Mouse (Mus musculus): ENCODE results near the gene Pcp2. TPM values are rescaled to one million over a fixed set of nuclear protein-coding genes. Genes with fewer than 3 reads are reported as not detected.
A peak's percentile ranks its signal among the peaks of the same experiment; 100 is the strongest.

Gene Pcp2
- total and polyA plus RNA-seq, 2 experiments from 2014 or later: not detected

- peak; percentile 25 for DNase-seq (ENCODE audit: low spot score)
- Histone ChIP-seq H3K27ac (ENCODE audit: low read depth) (no peak within 1 kb of the TSS), H3K27me3 (ENCODE audit: control insufficient read depth, insufficient read depth, low read length) (no peaks in the 10 kb centered on the region), H3K4me1 (ENCODE audit: control insufficient read depth, insufficient read depth) (0 out of 2 replicates have a peak, but pooled peaks cover 7% of the 10 kb centered on the region), H3K4me2 (ENCODE audit: low read depth, low read length) (peak within 1 kb of the TSS; percentile 76), H3K9me3 (replicated peaks; ENCODE audit: control insufficient read depth, low read length) (no peaks in the 10 kb centered on the region), H3K9ac (replicated peaks; ENCODE audit: low read depth, low read length) (peak within 1 kb of the TSS; percentile 56), H3K4me3 (ENCODE audit: low read depth, low read length) (peak within 1 kb of the TSS; percentile 55), H3K36me3 (replicated peaks; ENCODE audit: control insufficient read depth, insufficient read depth, low read length) (no peaks in the 10 kb centered on the region)
- 3% methylated on average over 47 of the region's 47 CpGs for WGBS
- no peak for TF ChIP-seq CTCF (IDR thresholded peaks at IDR 0.05; ENCODE audit: low read depth)
- no peak for TF ChIP-seq EP300 (IDR thresholded peaks at IDR 0.05; ENCODE audit: low read depth)
- peak; percentile 84 for ATAC-seq (ENCODE audit: insufficient read depth, low read depth)
Observed at GRCm38 (mm10) chr8:3630647-3631477, 5.5 kb upstream of the Pcp2 start, which contains the start of gene Stxbp2. Gene Stxbp2, plus strand, starts transcription at chr8:3630955.

- Histone ChIP-seq H3K4me3 (ENCODE audit: low read depth, low read length) (no peak overlapping the region), H3K4me2 (ENCODE audit: low read depth, low read length) (no peak overlapping the region), H3K36me3 (replicated peaks; ENCODE audit: control insufficient read depth, insufficient read depth, low read length) (no peaks in the 10 kb centered on the region), H3K9ac (replicated peaks; ENCODE audit: low read depth, low read length) (no peak overlapping the region), H3K27me3 (ENCODE audit: control insufficient read depth, insufficient read depth, low read length) (no peaks in the 10 kb centered on the region), H3K4me1 (ENCODE audit: control insufficient read depth, insufficient read depth) (0 out of 2 replicates have a peak, but pooled peaks cover 7% of the 10 kb centered on the region), H3K9me3 (replicated peaks; ENCODE audit: control insufficient read depth, low read length) (no peaks in the 10 kb centered on the region), H3K27ac (ENCODE audit: low read depth) (no peak overlapping the region)
- peak; percentile 32 for DNase-seq (ENCODE audit: low spot score)
- TF ChIP-seq EP300 (IDR thresholded peaks at IDR 0.05; ENCODE audit: low read depth) (no peak), CTCF (IDR thresholded peaks at IDR 0.05; ENCODE audit: low read depth) (peak; percentile 58)
- 27% methylated on average over 5 of the region's 5 CpGs for WGBS
- no peak for ATAC-seq (ENCODE audit: insufficient read depth, low read depth)
Observed at GRCm38 (mm10) chr8:3628014-3628413, 2.7 kb upstream of the Pcp2 start.

- TF ChIP-seq EP300 (IDR thresholded peaks at IDR 0.05; ENCODE audit: low read depth) (no peak), CTCF (IDR thresholded peaks at IDR 0.05; ENCODE audit: low read depth) (no peak)
- ATAC-seq (ENCODE audit: insufficient read depth, low read depth): no peak
Observed at GRCm38 (mm10) chr8:3626971-3627370, 1.6 kb upstream of the Pcp2 start.

GRCm38 (mm10) chr8:3622119-3622518 lies 3.2 kb downstream of the Pcp2 start:
- Histone ChIP-seq H3K4me3 (ENCODE audit: low read depth, low read length) (peak overlapping the region; percentile 74; the same call in 1 of the 2 replicates), H3K27ac (ENCODE audit: low read depth) (no peak overlapping the region), H3K4me1 (ENCODE audit: control insufficient read depth, insufficient read depth) (peaks cover 12% of the 10 kb centered on the region), H3K9ac (replicated peaks; ENCODE audit: low read depth, low read length) (no peak overlapping the region), H3K27me3 (ENCODE audit: control insufficient read depth, insufficient read depth, low read length) (no peaks in the 10 kb centered on the region), H3K4me2 (ENCODE audit: low read depth, low read length) (peak overlapping the region; percentile 93), H3K9me3 (replicated peaks; ENCODE audit: control insufficient read depth, low read length) (no peaks in the 10 kb centered on the region), H3K36me3 (replicated peaks; ENCODE audit: control insufficient read depth, insufficient read depth, low read length) (peaks cover 14% of the 10 kb centered on the region)
- no peak for TF ChIP-seq EP300 (IDR thresholded peaks at IDR 0.05; ENCODE audit: low read depth)
- TF ChIP-seq CTCF (IDR thresholded peaks at IDR 0.05; ENCODE audit: low read depth): no peak
- ATAC-seq (ENCODE audit: insufficient read depth, low read depth): no peak
- DNase-seq (ENCODE audit: low spot score): no peak
- 71% methylated on average over 8 of the region's 8 CpGs for WGBS

More at GRCm38 (mm10) chr8:3626971-3627370, 1.6 kb upstream of the Pcp2 start:
- Histone ChIP-seq H3K9me3 (replicated peaks; ENCODE audit: control insufficient read depth, low read length) (no peaks in the 10 kb centered on the region), H3K36me3 (replicated peaks; ENCODE audit: control insufficient read depth, insufficient read depth, low read length) (no peaks in the 10 kb centered on the region), H3K9ac (replicated peaks; ENCODE audit: low read depth, low read length) (no peak overlapping the region), H3K4me2 (ENCODE audit: low read depth, low read length) (no peak overlapping the region), H3K4me1 (ENCODE audit: control insufficient read depth, insufficient read depth) (0 out of 2 replicates have a peak, but pooled peaks cover 8% of the 10 kb centered on the region), H3K27ac (ENCODE audit: low read depth) (no peak overlapping the region), H3K27me3 (ENCODE audit: control insufficient read depth, insufficient read depth, low read length) (no peaks in the 10 kb centered on the region), H3K4me3 (ENCODE audit: low read depth, low read length) (no peak overlapping the region)
- no peak for DNase-seq (ENCODE audit: low spot score)
- WGBS: 49% methylated on average over 5 of the region's 5 CpGs

- WGBS: under 1% methylated on average over 37 of the region's 37 CpGs
- H3K4me2 ChIP-seq (ENCODE audit: low read depth, low read length): peak within 1 kb of the TSS; percentile 93
- H3K27ac ChIP-seq (ENCODE audit: low read depth): no peak within 1 kb of the TSS
- peaks cover 12% of the 10 kb centered on the region for H3K4me1 ChIP-seq (ENCODE audit: control insufficient read depth, insufficient read depth)
- H3K36me3 ChIP-seq (replicated peaks; ENCODE audit: control insufficient read depth, insufficient read depth, low read length): peaks cover 20% of the 10 kb centered on the region
- no peak; the same call in 1 of the 2 replicates for TF ChIP-seq EP300 (IDR thresholded peaks at IDR 0.05; ENCODE audit: low read depth)
- TF ChIP-seq CTCF (IDR thresholded peaks at IDR 0.05; ENCODE audit: low read depth): no peak
- H3K9ac ChIP-seq (replicated peaks; ENCODE audit: low read depth, low read length): peak within 1 kb of the TSS; percentile 75
- H3K4me3 ChIP-seq (ENCODE audit: low read depth, low read length): peak within 1 kb of the TSS; percentile 74
- peak; percentile 98 for DNase-seq (ENCODE audit: low spot score)
- no peaks in the 10 kb centered on the region for H3K9me3 ChIP-seq (replicated peaks; ENCODE audit: control insufficient read depth, low read length)
- H3K27me3 ChIP-seq (ENCODE audit: control insufficient read depth, insufficient read depth, low read length): no peaks in the 10 kb centered on the region
- ATAC-seq (ENCODE audit: insufficient read depth, low read depth): peak; percentile 98
Observed at GRCm38 (mm10) chr8:3621199-3621970, 4.0 kb downstream of the Pcp2 start, which contains the start of the genes Xab2 and Pet100. Gene Xab2, minus strand, starts transcription at chr8:3621316. Gene Pet100, plus strand, starts transcription at chr8:3621548.
